Mouse (Mus musculus) 416B (cell line): Measurements from ENCODE around the gene Akr1c14.
"Not testable (repeated sequence)": the region's sequence is repeated elsewhere in the genome, so short reads cannot be mapped to it uniquely, and the experiment has no call there.

Source experiments
- DNase-seq: peaks from one replicate; pipeline ENCODE4 v3.0.0; 2011; ENCODE audit warnings: low read depth

Akr1c14 gene

DNA sequence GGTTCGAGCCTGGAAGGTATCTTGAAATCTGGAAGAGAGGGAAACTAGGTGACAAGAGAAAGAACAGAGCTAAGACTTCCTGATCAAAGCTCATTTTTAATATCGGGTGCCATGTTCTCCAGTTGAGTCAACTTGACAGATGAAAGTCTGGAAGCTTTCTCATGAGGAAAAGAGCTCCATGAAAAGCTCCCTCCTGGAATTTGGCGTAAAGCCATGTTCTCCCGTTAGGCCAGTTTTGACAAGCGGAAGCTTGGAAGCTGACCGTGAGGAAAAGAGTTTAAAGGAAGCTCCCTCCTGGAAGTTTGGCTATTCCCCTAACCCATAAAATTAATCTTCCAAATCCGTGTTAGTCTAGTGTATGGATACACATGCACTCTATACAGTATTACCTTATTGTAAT, 74.3 kb downstream of the Akr1c14 start:
- no peak for DNase-seq

GRCm38 (mm10) chr13:4124471-4124870, 75.7 kb downstream of the Akr1c14 start:
- DNase-seq = not testable (repeated sequence)

DNA sequence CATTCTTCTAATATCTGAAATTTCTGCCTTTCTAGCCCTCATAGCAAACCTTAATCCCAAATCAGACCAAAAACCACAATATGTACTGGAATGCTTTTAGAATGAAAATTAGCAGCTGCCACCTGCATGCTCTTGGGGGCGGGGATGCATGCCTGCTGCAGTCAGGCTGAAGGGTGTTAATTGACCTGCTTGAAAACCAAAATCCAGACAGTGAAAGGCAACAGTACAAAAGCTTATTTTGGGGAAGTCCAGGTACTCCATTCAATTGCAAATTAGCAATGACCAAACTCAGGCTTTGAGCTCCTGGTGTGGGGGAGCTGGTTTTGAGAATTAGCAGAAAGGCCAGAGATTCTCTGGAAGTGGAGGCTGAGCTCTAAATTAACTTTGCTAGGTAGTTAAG, 77.0 kb downstream of the Akr1c14 start:
- not testable (repeated sequence) for DNase-seq

DNA sequence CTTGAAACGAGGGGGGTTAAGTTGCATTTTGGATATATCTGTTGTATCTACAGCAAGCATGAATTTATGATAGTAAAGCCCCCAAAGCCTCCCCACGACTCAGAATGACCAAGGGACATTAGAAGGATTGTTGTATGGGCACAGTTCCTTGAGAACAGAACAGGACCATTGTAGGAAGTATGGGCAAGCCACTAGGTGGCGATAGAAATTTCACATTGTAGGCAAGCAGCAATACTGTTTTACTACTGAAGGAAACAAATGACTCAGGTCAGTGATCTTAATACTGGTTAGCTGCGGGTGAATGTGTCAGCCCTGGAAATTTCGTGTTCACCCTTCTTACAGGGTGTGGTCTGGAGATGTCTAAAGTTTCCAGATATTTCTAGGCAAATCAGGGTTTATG, 80.3 kb downstream of the Akr1c14 start:
- DNase-seq = peak; percentile 66

DNA sequence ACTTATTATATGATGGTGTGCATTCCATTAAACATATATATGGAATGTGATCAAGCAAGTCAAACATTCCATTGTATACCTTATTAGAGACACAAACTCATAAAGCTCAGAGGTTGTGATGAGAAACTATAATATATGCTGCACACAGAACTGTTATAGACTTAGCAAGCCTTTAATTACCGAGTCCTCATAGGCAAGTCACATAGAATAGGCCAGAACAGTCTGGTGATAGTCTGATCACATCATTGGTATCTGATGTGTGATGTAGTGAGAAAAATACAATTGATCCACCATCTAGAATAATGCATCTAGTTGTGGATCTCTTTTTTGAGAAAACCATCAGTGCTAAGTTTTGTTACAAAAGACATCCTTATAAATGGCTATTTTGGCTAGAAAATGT, 82.5 kb downstream of the Akr1c14 start:
- DNase-seq = no peak

DNA sequence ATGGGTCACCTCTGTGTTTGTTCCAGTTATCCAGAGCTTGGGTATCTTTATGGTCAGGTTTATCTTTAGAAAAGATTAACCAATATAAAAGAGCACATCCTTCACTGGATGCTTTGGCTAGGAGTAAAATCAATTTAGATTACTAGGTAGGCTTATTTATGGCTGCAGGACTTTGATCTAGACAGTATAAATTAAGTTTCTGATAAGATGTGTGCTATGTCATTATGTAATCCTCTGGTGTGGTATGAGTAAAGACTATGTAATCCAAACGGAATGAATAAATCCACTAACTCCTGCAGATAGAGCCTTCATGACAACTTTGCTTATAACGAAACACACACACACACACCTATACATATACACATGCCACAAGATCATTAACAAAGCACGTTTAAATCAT, 82.9 kb downstream of the Akr1c14 start:
- no peak for DNase-seq

DNA sequence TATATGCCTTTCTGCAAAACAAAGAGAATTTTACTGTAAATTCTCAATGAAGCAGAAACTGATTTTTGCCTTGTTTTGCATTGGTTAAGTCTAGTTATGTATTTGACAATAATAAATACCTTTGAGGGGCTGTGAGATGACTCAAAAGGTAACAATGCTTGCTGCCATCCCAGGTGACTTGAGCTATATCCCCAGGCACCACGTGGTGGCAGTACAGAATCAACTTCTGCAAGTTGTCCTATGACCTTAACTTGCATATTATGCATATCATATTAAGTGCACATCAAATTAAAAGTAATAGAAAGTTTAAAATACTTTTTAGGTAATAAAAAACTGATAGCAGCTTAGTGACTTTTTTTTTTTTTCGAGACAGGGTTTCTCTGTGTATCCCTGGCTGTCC, 84.3 kb downstream of the Akr1c14 start:
- peak; percentile 38 for DNase-seq
